Mouse (Mus musculus) thymus, adult 2 months (tissue): Measurements from ENCODE around the gene Samd4. TPM values are rescaled to one million over a fixed set of nuclear protein-coding genes. Genes with fewer than 3 reads are reported as not detected.

Experiments
- DNase-seq: peaks from one replicate; pipeline ENCODE4 v3.0.0; 2021
- H3K27ac ChIP-seq: fragments of 200-500 bp; 2 replicates; pipeline ENCODE4 v1.5.1; 2012; ENCODE audit warnings: low read length, control low read depth; ENCODE audit not compliant: control insufficient read depth, insufficient read depth
- H3K27me3 ChIP-seq: fragments of 200-500 bp; 2 replicates; pipeline ENCODE4 v1.6.1; 2012; ENCODE audit warnings: mild to moderate bottlenecking, low read length, moderate library complexity, mixed read lengths; ENCODE audit not compliant: control insufficient read depth, insufficient read depth
- H3K36me3 ChIP-seq: fragments of 200-500 bp; 2 replicates; pipeline ENCODE4 v1.6.1; 2012; ENCODE audit warnings: mild to moderate bottlenecking, low read length, moderate library complexity; ENCODE audit not compliant: control insufficient read depth, insufficient read depth
- H3K4me1 ChIP-seq: fragments of 200-500 bp; replicated peaks from 2 replicates; pipeline ENCODE4 v1.6.1; 2012; ENCODE audit warnings: low read length; ENCODE audit not compliant: control insufficient read depth, insufficient read depth
- H3K4me3 ChIP-seq: fragments of 200-500 bp; 2 replicates; pipeline ENCODE4 v1.5.1; 2012; ENCODE audit warnings: mild to moderate bottlenecking, low read length, control low read depth, moderate library complexity; ENCODE audit not compliant: control insufficient read depth, insufficient read depth
- CTCF ChIP-seq: fragments of 200-500 bp; IDR thresholded peaks from 2 replicates; pipeline ENCODE4 v1.5.1; 2012; ENCODE audit warnings: mild to moderate bottlenecking, control low read depth, low read length, moderate library complexity, borderline replicate concordance; ENCODE audit not compliant: control insufficient read depth, poor library complexity, insufficient read depth; ENCODE audit errors: extremely low read depth
- POLR2A ChIP-seq: fragments of 200-500 bp; IDR thresholded peaks from 2 replicates; pipeline ENCODE4 v1.6.1; 2012; ENCODE audit warnings: mild to moderate bottlenecking, low read length, control low read depth, moderate library complexity; ENCODE audit not compliant: control insufficient read depth, poor library complexity, insufficient read depth; ENCODE audit errors: extremely low read depth
- WGBS: fragments of 180-500 bp; shearing (Covaris S2); methylation state at CpG from one replicate; pipeline ENCODE4 v1.1.7; 2018; 5-methylcytosine and 5-hydroxymethylcytosine counted together
- polyA plus RNA-seq: library from polyadenylated mRNA; depleted of rRNA; stranded (reverse); fragments of >200 nt; gene quantifications from 2 replicates; pipeline ENCODE4 v1.2.3, GENCODE M21; 2012

The Samd4 gene
- polyA plus RNA-seq, 1 experiment = 3.1 TPM

- DNase-seq = no peak
- WGBS = 94% methylated on average over 4 of the region's 4 CpGs
- TF ChIP-seq POLR2A (no peak), CTCF (no peak)
Measured at GRCm38 (mm10) chr14:46916581-46916980, 33.9 kb downstream of the Samd4 start.

GRCm38 (mm10) chr14:46917136-46917535 is 34.5 kb downstream of the Samd4 start:
- Histone ChIP-seq H3K27ac (no peak overlapping the region), H3K4me1 (no peaks in the 10 kb centered on the region), H3K27me3 (no peaks in the 10 kb centered on the region), H3K36me3 (no peaks in the 10 kb centered on the region), H3K4me3 (no peak overlapping the region)
- WGBS = 92% methylated on average over 5 of the region's 5 CpGs
- TF ChIP-seq POLR2A (no peak), CTCF (no peak)
- no peak for DNase-seq

More at GRCm38 (mm10) chr14:46916581-46916980, 33.9 kb downstream of the Samd4 start:
- Histone ChIP-seq H3K36me3 (no peaks in the 10 kb centered on the region), H3K4me1 (no peaks in the 10 kb centered on the region), H3K4me3 (no peak overlapping the region), H3K27me3 (no peaks in the 10 kb centered on the region), H3K27ac (no peak overlapping the region)

GRCm38 (mm10) chr14:46917581-46917980 is 34.9 kb downstream of the Samd4 start:
- 94% methylated on average over 3 of the region's 3 CpGs for WGBS
- TF ChIP-seq POLR2A (no peak), CTCF (no peak)
- Histone ChIP-seq H3K27me3 (no peaks in the 10 kb centered on the region), H3K27ac (no peak overlapping the region), H3K4me3 (no peak overlapping the region), H3K4me1 (no peaks in the 10 kb centered on the region), H3K36me3 (no peaks in the 10 kb centered on the region)
- no peak for DNase-seq

GRCm38 (mm10) chr14:46920496-46920895 is 37.8 kb downstream of the Samd4 start:
- no peak for TF ChIP-seq POLR2A
- no peak for TF ChIP-seq CTCF
- Histone ChIP-seq H3K27me3 (no peaks in the 10 kb centered on the region), H3K27ac (no peak overlapping the region), H3K4me3 (no peak overlapping the region), H3K4me1 (0 out of 2 replicates have a peak, but pooled peaks cover 3% of the 10 kb centered on the region), H3K36me3 (no peaks in the 10 kb centered on the region)
- 93% methylated on average over 5 of the region's 5 CpGs for WGBS
- no peak for DNase-seq

- no peaks in the 10 kb centered on the region for H3K27me3 ChIP-seq
- H3K4me3 ChIP-seq = no peak overlapping the region
- TF ChIP-seq CTCF = no peak
- no peak for TF ChIP-seq POLR2A
- H3K4me1 ChIP-seq = 0 out of 2 replicates have a peak, but pooled peaks cover 3% of the 10 kb centered on the region
- no peaks in the 10 kb centered on the region for H3K36me3 ChIP-seq
- WGBS = 97% methylated on average over 9 of the region's 9 CpGs
- H3K27ac ChIP-seq = no peak overlapping the region
- DNase-seq = no peak
Measured at GRCm38 (mm10) chr14:46921178-46921975, 38.7 kb downstream of the Samd4 start.

- Histone ChIP-seq H3K27me3 (no peaks in the 10 kb centered on the region), H3K27ac (no peak overlapping the region), H3K4me1 (0 out of 2 replicates have a peak, but pooled peaks cover 3% of the 10 kb centered on the region), H3K36me3 (no peaks in the 10 kb centered on the region), H3K4me3 (no peak overlapping the region)
- WGBS = 83% methylated on average over 10 of the region's 10 CpGs
- TF ChIP-seq CTCF (no peak), POLR2A (no peak)
- DNase-seq = no peak
Measured at GRCm38 (mm10) chr14:46923931-46924330, 41.3 kb downstream of the Samd4 start.
